Mouse (Mus musculus) colon, adult 2 months (tissue): ENCODE results near the gene Eid2b. TPM values are rescaled to one million over a fixed set of nuclear protein-coding genes. Genes with fewer than 3 reads are reported as not detected.

Experiments
- polyA plus RNA-seq: library from polyadenylated mRNA; depleted of rRNA; stranded (reverse); fragments of >200 nt; gene quantifications from 2 replicates; pipeline ENCODE4 v1.2.3, GENCODE M21; 2012; rRNA removed

Gene Eid2b
- polyA plus RNA-seq = 9.7 and 11.1 TPM in 2 replicates

DNA sequence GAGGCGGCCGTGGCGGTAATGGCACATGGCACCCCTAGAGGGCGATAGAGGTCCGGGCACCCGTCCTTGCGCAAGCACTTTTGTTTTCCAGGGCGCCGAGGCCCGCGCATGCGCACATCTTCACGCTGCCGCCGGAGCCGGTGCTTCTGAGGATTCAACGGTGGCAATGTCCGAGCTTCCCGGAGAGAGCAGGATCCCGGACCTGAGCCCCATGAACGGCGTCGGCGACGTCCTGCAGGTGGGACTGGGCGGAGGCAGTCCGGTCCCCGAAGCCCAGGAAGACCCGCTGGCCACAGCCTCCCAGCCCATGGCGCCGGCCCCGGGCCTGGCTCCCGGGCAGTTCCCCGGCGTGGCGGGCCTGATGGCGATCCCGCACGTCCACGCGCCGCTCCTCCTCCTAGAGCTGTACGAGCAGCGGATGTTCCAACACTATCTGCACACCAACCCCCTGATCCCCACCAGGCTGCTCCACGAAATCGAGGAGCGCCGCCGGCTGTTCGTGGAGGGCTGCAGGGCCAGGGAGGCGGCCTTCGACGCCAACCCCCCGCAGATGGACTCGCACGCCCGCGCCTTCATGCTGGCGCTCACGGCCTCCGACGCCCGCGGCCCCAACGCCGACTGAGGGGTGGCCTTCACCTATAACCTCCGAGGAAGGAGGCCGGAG, at the start of gene Eid2b:
Eid2b (plus strand) TSS at position 125 of the 664 bp plus-strand sequence.

DNA sequence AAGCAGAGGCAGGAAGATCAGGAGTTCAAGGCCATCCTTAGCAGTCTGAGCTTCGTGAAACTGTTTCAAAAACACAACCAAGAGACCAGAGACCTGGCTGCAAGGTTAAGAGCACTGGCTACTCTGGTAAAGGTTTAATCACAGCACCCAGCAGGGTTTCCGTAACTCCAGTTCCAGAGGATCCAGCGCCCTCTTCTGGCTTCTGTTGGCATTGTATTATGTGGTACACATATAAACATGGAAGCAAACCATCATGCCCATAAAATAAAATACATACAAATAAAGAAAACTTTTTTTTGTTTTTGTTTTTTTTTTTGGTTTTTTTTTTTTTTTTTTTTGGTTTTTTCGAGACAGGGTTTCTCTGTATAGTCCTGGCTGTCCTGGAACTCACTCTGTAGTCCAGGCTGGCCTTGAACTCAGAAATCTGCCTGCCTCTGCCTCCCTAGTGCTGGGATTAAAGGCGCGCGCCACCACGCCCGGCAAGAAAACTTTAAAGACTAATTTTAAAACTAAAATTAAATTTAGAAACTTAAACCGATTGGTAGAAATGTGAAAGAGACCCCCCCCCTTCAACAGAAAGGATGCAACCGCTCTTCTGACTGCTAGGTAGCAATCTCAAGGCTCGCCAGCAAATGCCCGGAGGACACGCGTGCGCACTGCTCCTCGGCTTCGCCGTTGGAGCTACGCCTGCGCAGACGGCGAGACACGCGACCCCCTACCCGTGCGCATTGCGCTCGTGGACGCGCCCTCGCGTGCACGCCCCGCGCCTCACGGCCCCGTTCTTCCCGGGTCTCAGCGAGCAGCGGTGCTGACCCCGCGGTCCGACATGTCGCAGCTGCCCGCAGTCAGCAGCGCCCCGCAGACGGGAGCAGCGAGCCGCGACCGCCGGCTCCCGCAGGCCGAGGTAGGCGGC, 10.2 kb upstream of the Eid2b start, which contains the start of gene Eid2:
Eid2 (plus strand) TSS at position 753 of the 913 bp plus-strand sequence.

DNA sequence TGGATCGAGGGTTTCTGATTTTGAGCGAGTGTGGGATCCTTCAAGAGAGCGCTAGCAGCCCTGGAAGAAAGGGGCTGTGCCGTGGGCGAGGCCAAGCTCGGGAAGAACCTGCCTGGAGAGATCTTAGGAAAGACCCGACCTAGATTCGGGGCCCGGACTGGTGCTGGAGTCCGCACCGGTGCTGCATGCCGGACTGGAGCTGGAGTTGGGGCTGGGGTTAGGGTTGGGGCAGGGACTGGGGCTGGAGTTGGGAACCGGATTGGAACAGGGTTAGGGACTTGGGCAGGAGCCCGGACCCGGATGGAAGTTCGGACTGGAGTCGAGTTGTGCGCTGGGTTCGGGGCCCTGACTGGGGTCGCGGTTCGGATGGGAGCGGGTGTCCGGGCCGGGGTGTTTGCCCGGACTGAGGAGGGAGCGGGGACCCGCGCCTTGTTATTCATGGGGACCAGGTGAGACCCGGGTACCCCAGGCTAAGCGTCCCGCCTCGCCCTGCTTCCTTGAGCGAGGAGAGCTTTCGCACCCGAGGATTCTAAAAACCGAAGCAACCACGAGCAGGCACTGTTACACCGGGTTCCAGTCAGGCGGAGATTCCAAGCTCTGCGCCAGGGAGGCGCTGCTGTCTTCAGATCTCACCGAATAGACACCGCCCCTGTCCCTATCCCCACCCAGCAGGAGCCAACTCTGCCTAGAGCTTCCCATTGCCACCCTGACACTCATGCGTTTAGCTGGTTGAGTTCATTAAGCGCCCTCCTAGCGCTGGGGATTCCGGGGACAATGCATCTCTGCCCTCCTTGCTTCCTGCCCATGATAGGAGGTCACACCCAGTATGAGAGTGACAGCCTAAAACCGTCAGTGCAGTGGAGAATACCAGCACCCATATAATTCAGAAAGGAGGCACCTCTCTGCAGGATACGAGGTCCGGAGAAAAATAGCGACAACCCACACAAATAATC, 13.4 kb downstream of the Eid2b start, which contains the start of gene Selenov:
Selenov (minus strand) TSS at position 549 of the 953 bp plus-strand sequence.

DNA sequence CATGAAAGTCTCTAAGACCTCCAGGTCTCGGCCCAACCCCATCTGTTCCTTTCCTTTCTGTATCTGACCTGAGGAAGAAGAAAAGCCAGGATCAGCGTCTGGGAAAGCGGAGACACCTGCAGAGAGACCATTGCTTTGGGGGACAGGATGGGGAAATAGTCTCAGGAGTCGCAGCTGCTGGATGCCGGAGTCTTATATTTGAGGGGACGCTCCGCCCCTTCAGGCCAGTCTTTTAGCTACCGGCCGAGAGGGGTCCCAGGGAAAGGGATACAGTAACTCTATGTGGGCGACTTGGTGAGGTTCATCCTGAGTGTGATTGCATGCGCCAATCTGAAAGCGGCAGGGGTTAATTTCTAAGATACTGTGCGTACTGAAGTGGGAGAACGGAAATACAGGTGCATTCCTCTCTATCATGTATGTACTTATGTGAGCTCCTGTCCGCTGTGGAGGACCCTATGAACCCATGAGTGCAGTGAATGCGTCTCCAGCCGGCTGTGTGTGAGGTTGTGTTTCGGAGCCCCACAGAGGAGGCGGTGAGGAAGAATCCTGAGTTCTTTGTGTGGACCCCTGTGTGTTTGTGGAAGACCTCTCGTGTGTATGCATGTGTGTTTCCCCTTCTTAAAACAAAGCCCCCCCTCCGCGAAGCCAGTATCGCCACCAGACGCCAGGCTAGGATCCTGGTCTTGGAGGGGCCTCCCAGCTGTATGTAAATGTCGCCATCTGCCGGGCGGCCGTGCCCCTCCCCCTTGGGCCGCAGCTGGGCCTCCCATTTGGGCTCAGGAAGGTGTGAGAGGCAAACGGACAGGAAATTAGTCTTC, 24.3 kb downstream of the Eid2b start, which contains the start of gene Dll3:
Dll3 (minus strand) TSS at position 623 of the 818 bp plus-strand sequence.

DNA sequence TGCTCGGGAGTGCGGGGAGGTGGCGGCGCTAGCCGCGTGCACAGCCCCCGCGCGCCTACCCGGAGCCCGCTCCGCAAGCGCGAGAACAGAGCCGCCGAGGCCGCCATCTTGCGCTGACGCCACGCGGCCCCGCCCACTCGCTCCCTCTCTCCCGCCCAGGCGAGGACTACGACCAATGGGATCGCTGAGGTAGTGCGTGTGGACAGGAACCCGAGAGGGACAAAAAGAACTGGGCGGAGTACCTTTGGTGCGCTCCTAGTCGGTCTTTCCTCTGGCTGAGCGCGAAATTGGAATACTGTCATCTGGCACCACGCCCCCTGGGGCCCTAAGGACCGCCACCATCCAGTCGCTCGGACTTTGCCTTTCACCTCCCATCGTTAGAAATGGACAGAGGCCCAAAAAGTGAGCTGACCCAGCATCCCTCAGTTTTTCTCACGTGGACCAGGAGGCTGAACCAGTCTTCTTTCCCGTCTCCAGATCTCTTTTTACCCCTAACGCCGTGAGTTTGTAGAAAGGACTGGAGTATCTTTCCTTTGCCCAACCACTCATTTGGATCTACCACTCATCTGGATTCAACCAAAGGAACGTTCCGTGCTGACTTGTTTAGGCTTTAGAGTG, 34.5 kb downstream of the Eid2b start, which contains the start of gene Timm50:
Timm50 (minus strand) TSS at position 147 of the 618 bp plus-strand sequence.

Other genes with a start within 250 kb of the Eid2b start
- 82.0 and 91.9 TPM in 2 replicates for gene Psmc4, start 227.6 kb upstream of the Eid2b start, polyA plus RNA-seq
- 3,234 and 3,450 TPM in 2 replicates for gene Fcgbp, start 206.5 kb upstream of the Eid2b start, polyA plus RNA-seq
- gene 9530053A07Rik, start 148.3 kb upstream of the Eid2b start, polyA plus RNA-seq = 0.41 and 0.66 TPM in 2 replicates
- 25.7 and 29.3 TPM in 2 replicates for gene Fbl, start 108.0 kb upstream of the Eid2b start, polyA plus RNA-seq
- 38.3 and 38.8 TPM in 2 replicates for gene Dyrk1b, start 98.3 kb upstream of the Eid2b start, polyA plus RNA-seq
- gene Eid2, start 9.9 kb upstream of the Eid2b start, polyA plus RNA-seq = 6.1 and 6.9 TPM in 2 replicates
- 0.12 TPM in 1 of 2 replicates, not detected in the other for gene Selenov, start 13.4 kb downstream of the Eid2b start, polyA plus RNA-seq
- gene Dll3, start 24.5 kb downstream of the Eid2b start, polyA plus RNA-seq = 0.59 and 0.84 TPM in 2 replicates
- gene Timm50, start 34.3 kb downstream of the Eid2b start, polyA plus RNA-seq = 64.2 and 71.4 TPM in 2 replicates
- 99.8 and 106 TPM in 2 replicates for gene Supt5, start 61.0 kb downstream of the Eid2b start, polyA plus RNA-seq
- gene Rps16, start 72.9 kb downstream of the Eid2b start, polyA plus RNA-seq = 1,165 and 1,439 TPM in 2 replicates
- gene Plekhg2, start 94.9 kb downstream of the Eid2b start, polyA plus RNA-seq = 24.4 and 27.5 TPM in 2 replicates
- gene Zfp36, start 102.5 kb downstream of the Eid2b start, polyA plus RNA-seq = 66.9 and 93.6 TPM in 2 replicates
- gene Med29, start 115.0 kb downstream of the Eid2b start, polyA plus RNA-seq = 46.6 and 48.5 TPM in 2 replicates
- 77.0 and 82.7 TPM in 2 replicates for gene Paf1, start 115.2 kb downstream of the Eid2b start, polyA plus RNA-seq
- gene Gmfg, start 159.7 kb downstream of the Eid2b start, polyA plus RNA-seq = 7.5 and 12.5 TPM in 2 replicates
- 5.8 and 6.1 TPM in 2 replicates for gene Lrfn1, start 174.2 kb downstream of the Eid2b start, polyA plus RNA-seq
- gene Ifnl2, start 232.7 kb downstream of the Eid2b start, polyA plus RNA-seq = not detected in 2 replicates
- not detected in 2 replicates for gene Ifnl3, start 245.1 kb downstream of the Eid2b start, polyA plus RNA-seq